In the genomic region with DNA sequence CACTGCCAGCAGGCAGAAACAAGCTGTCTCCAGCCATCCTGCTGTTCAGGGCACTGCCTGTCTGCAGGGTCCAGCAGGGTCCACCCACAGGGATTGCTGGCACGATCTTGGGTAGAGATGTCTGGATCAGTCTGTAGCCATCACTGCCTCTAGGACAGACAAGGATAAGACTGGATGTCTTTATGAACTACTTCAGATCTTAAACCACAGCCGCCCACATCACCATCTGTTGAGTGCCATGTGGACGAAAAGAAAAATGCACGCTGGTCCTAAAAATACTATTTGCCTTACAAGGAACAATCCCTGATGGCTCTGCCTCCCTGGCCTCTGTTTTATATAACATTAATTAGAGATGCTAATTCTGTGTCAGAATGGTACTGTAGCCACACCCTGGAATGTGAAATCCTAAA, we compare ENCODE assay signal across 10 mouse cellular contexts.
A peak's percentile ranks its signal among the peaks of the same experiment; 100 is the strongest.
DNase-seq lines count a peak whose midpoint lies in the region; ATAC-seq lines count a peak whose summit lies in the region.
"Had no signal": no experiment of that assay in that cellular context is flagged by ENCODE, and none has a peak within 500 bp of the region (broad histone marks: within the 10 kb centered on the region; RNA-seq: fewer than 3 reads in every experiment).

No protein-coding gene starts in this region.

- ATAC-seq in midbrain, embryonic 15.5 days (replicated peaks) = no peak

- H3K9ac ChIP-seq in midbrain, embryonic 15.5 days = no peak overlapping the region
- H3K9ac ChIP-seq: lung, embryonic 14.5 days; stomach, embryonic 15.5 days had no signal

- no peaks in the 10 kb centered on the region for H3K4me1 ChIP-seq in midbrain, embryonic 15.5 days
- H3K4me1 ChIP-seq: stomach, embryonic 15.5 days had no signal

- WGBS in midbrain, embryonic 15.5 days = 87% methylated on average over 4 of the region's 4 CpGs

- DNase-seq in gastrocnemius, adult 18-20 months (ENCODE audit: low spot score) = peak; percentile 3
- no peak for DNase-seq in gastrocnemius, postnatal 10 days
- DNase-seq in cerebellum, adult 8-10 months = peak; percentile 3
- DNase-seq in layer of hippocampus, adult 18-20 months (ENCODE audit: low spot score in 2 of 2) = peak; percentile 83 to 95
- peak; percentile 59 for DNase-seq in left cerebral cortex, postnatal 4 days
- no peak for DNase-seq in lung, postnatal 25 days (ENCODE audit: low spot score)
- DNase-seq in adrenal gland, adult 18-20 months (ENCODE audit: low spot score in 2 of 2) = no peak
- DNase-seq: lung, embryonic 14.5 days had no signal

- H3K27me3 ChIP-seq in midbrain, embryonic 15.5 days (replicated peaks) = no peaks in the 10 kb centered on the region
- H3K27me3 ChIP-seq: stomach, embryonic 15.5 days had no signal

- H3K4me2 ChIP-seq in midbrain, embryonic 15.5 days = no peak overlapping the region
- H3K4me2 ChIP-seq: lung, embryonic 14.5 days; stomach, embryonic 15.5 days had no signal

- H3K36me3 ChIP-seq in midbrain, embryonic 15.5 days (replicated peaks) = no peaks in the 10 kb centered on the region
- H3K36me3 ChIP-seq: stomach, embryonic 15.5 days had no signal

- intact Hi-C loops in left cerebral cortex, postnatal 4 days (cut with DNase I) = no loop called here

- no peaks in the 10 kb centered on the region for H3K9me3 ChIP-seq in midbrain, embryonic 15.5 days
- H3K9me3 ChIP-seq: stomach, embryonic 15.5 days had no signal

- H3K27ac ChIP-seq in midbrain, embryonic 15.5 days = no peak overlapping the region
- H3K27ac ChIP-seq: stomach, embryonic 15.5 days had no signal

- H3K4me3 ChIP-seq in midbrain, embryonic 15.5 days = no peak overlapping the region
- H3K4me3 ChIP-seq: stomach, embryonic 15.5 days had no signal

Comparison
In these comparisons a context has a peak if more than half of its experiments do, and no peak if none do; other contexts are left out.
1. DNase-seq: peak in gastrocnemius, adult 18-20 months (single experiment), cerebellum, adult 8-10 months (single experiment), layer of hippocampus, adult 18-20 months (2 of 2) and left cerebral cortex, postnatal 4 days (single experiment); none in gastrocnemius, postnatal 10 days (single experiment), lung, postnatal 25 days (single experiment) and adrenal gland, adult 18-20 months (0 of 2).